Mouse (Mus musculus) forebrain, embryonic 15.5 days (tissue): ENCODE results near the gene Dusp1. TPM values are rescaled to one million over a fixed set of nuclear protein-coding genes. Genes with fewer than 3 reads are reported as not detected.

Experiments used
- ATAC-seq: fragments of 200-750 bp; cut with Nextera tagmentation; replicated peaks from 2 replicates; pipeline ENCODE4 v1.8.0; 2017; ENCODE audit warnings: mild to moderate bottlenecking, moderate TSS enrichment, moderate library complexity
- H3K27ac ChIP-seq: fragments of 300-500 bp; sonication (generic); replicated peaks from 2 replicates; pipeline ENCODE4 v1.5.1; 2015; ENCODE audit warnings: mild to moderate bottlenecking, inconsistent platforms
- H3K27me3 ChIP-seq: fragments of 300-500 bp; sonication (generic); 2 replicates; pipeline ENCODE4 v1.6.1; 2015; ENCODE audit warnings: inconsistent platforms
- H3K36me3 ChIP-seq: fragments of 300-500 bp; sonication (generic); 2 replicates; pipeline ENCODE4 v1.6.1; 2015; ENCODE audit warnings: mild to moderate bottlenecking, inconsistent platforms
- H3K4me1 ChIP-seq: fragments of 300-500 bp; sonication (generic); 2 replicates; pipeline ENCODE4 v1.6.1; 2015; ENCODE audit warnings: inconsistent platforms
- H3K4me2 ChIP-seq: fragments of 300-500 bp; sonication (generic); replicated peaks from 2 replicates; pipeline ENCODE4 v1.6.1; 2015; ENCODE audit warnings: mild to moderate bottlenecking, inconsistent platforms
- H3K4me3 ChIP-seq: fragments of 300-500 bp; sonication (generic); 2 replicates; pipeline ENCODE4 v1.5.1; 2015; ENCODE audit warnings: mild to moderate bottlenecking, inconsistent platforms
- H3K9ac ChIP-seq: fragments of 300-500 bp; sonication (generic); replicated peaks from 2 replicates; pipeline ENCODE4 v1.6.1; 2015; ENCODE audit warnings: mild to moderate bottlenecking, inconsistent platforms
- H3K9me3 ChIP-seq: fragments of 300-500 bp; sonication (generic); 2 replicates; pipeline ENCODE4 v1.6.1; 2016; ENCODE audit warnings: inconsistent platforms
- WGBS: fragments of 180-500 bp; shearing (Covaris S2); methylation state at CpG from one replicate; pipeline ENCODE4 v1.1.7; 2015; ENCODE audit warnings: mixed read lengths; 5-methylcytosine and 5-hydroxymethylcytosine counted together
- polyA plus RNA-seq: library from polyadenylated mRNA; unstranded; fragments of >200 nt; fragmentation: Nextera tagmentation; extraction: Ambion mirVana; gene quantifications from 2 replicates; pipeline ENCODE4 v1.2.1, GENCODE M21; 2015

Gene Dusp1
- polyA plus RNA-seq, 1 experiment from 2014 or later, result 46.3 TPM

GRCm38 (mm10) chr17:26551104-26551503 is 10.8 kb downstream of the Dusp1 start:
- H3K4me1 ChIP-seq, result no peaks in the 10 kb centered on the region
- no peaks in the 10 kb centered on the region for H3K27me3 ChIP-seq
- WGBS, result 87% methylated on average over 6 of the region's 6 CpGs
- no peaks in the 10 kb centered on the region for H3K9me3 ChIP-seq
- H3K9ac ChIP-seq, result no peak overlapping the region
- no peak for ATAC-seq
- no peak overlapping the region for H3K4me3 ChIP-seq
- no peak overlapping the region for H3K4me2 ChIP-seq
- no peak overlapping the region for H3K27ac ChIP-seq
- H3K36me3 ChIP-seq, result no peaks in the 10 kb centered on the region

- no peak for ATAC-seq
- no peak overlapping the region for H3K4me3 ChIP-seq
- no peaks in the 10 kb centered on the region for H3K27me3 ChIP-seq
- no peak overlapping the region for H3K4me2 ChIP-seq
- 10% methylated on average over 12 of the region's 12 CpGs for WGBS
- no peak overlapping the region for H3K27ac ChIP-seq
- H3K9me3 ChIP-seq, result no peaks in the 10 kb centered on the region
- no peaks in the 10 kb centered on the region for H3K4me1 ChIP-seq
- no peaks in the 10 kb centered on the region for H3K36me3 ChIP-seq
- no peak overlapping the region for H3K9ac ChIP-seq
Observed at GRCm38 (mm10) chr17:26549148-26549809, 12.6 kb downstream of the Dusp1 start.

- no peak for ATAC-seq
- no peak overlapping the region for H3K4me3 ChIP-seq
- no peak overlapping the region for H3K9ac ChIP-seq
- 8% methylated on average over 4 of the region's 5 CpGs for WGBS
- H3K9me3 ChIP-seq, result no peaks in the 10 kb centered on the region
- no peaks in the 10 kb centered on the region for H3K4me1 ChIP-seq
- no peak overlapping the region for H3K27ac ChIP-seq
- H3K36me3 ChIP-seq, result no peaks in the 10 kb centered on the region
- no peak overlapping the region for H3K4me2 ChIP-seq
- no peaks in the 10 kb centered on the region for H3K27me3 ChIP-seq
Observed at GRCm38 (mm10) chr17:26548566-26548965, 13.4 kb downstream of the Dusp1 start.

GRCm38 (mm10) chr17:26547771-26548170 is 14.2 kb downstream of the Dusp1 start:
- no peak for ATAC-seq
- Histone ChIP-seq H3K27me3 (no peaks in the 10 kb centered on the region), H3K36me3 (no peaks in the 10 kb centered on the region), H3K9ac (no peak overlapping the region), H3K27ac (no peak overlapping the region), H3K4me1 (no peaks in the 10 kb centered on the region), H3K9me3 (no peaks in the 10 kb centered on the region), H3K4me2 (no peak overlapping the region), H3K4me3 (no peak overlapping the region)
- WGBS, result 30% methylated on average over 7 of the region's 7 CpGs

GRCm38 (mm10) chr17:26544319-26544963 is 17.5 kb downstream of the Dusp1 start:
- Histone ChIP-seq H3K9me3 (no peaks in the 10 kb centered on the region), H3K4me2 (no peak overlapping the region), H3K9ac (no peak overlapping the region), H3K27ac (no peak overlapping the region), H3K4me3 (no peak overlapping the region), H3K36me3 (no peaks in the 10 kb centered on the region), H3K27me3 (no peaks in the 10 kb centered on the region), H3K4me1 (no peaks in the 10 kb centered on the region)
- 77% methylated on average over 8 of the region's 8 CpGs for WGBS
- ATAC-seq, result no peak

- no peak for ATAC-seq
- H3K4me2 ChIP-seq, result no peak overlapping the region
- H3K4me3 ChIP-seq, result no peak overlapping the region
- 82% methylated on average over 5 of the region's 5 CpGs for WGBS
- no peaks in the 10 kb centered on the region for H3K36me3 ChIP-seq
- no peak overlapping the region for H3K9ac ChIP-seq
- H3K9me3 ChIP-seq, result no peaks in the 10 kb centered on the region
- H3K4me1 ChIP-seq, result no peaks in the 10 kb centered on the region
- H3K27me3 ChIP-seq, result no peaks in the 10 kb centered on the region
- no peak overlapping the region for H3K27ac ChIP-seq
Observed at GRCm38 (mm10) chr17:26540083-26540482, 21.8 kb downstream of the Dusp1 start.

- H3K4me1 ChIP-seq, result no peaks in the 10 kb centered on the region
- H3K36me3 ChIP-seq, result no peaks in the 10 kb centered on the region
- no peaks in the 10 kb centered on the region for H3K9me3 ChIP-seq
- ATAC-seq, result no peak
- H3K27ac ChIP-seq, result no peak overlapping the region
- WGBS, result 37% methylated on average over 6 of the region's 6 CpGs
- H3K27me3 ChIP-seq, result no peaks in the 10 kb centered on the region
- H3K4me2 ChIP-seq, result no peak overlapping the region
- H3K4me3 ChIP-seq, result no peak overlapping the region
- no peak overlapping the region for H3K9ac ChIP-seq
Observed at GRCm38 (mm10) chr17:26537722-26538471, 24.0 kb downstream of the Dusp1 start.

- H3K27ac ChIP-seq, result no peak overlapping the region
- no peaks in the 10 kb centered on the region for H3K9me3 ChIP-seq
- H3K36me3 ChIP-seq, result no peaks in the 10 kb centered on the region
- no peak overlapping the region for H3K9ac ChIP-seq
- H3K4me1 ChIP-seq, result no peaks in the 10 kb centered on the region
- H3K4me2 ChIP-seq, result no peak overlapping the region
- 88% methylated on average over 7 of the region's 7 CpGs for WGBS
- no peaks in the 10 kb centered on the region for H3K27me3 ChIP-seq
- no peak overlapping the region for H3K4me3 ChIP-seq
- ATAC-seq, result no peak
Observed at GRCm38 (mm10) chr17:26535251-26536136, 26.4 kb downstream of the Dusp1 start.

GRCm38 (mm10) chr17:26534695-26535094 is 27.2 kb downstream of the Dusp1 start:
- no peaks in the 10 kb centered on the region for H3K4me1 ChIP-seq
- H3K27ac ChIP-seq, result no peak overlapping the region
- H3K9me3 ChIP-seq, result no peaks in the 10 kb centered on the region
- H3K4me2 ChIP-seq, result no peak overlapping the region
- no peaks in the 10 kb centered on the region for H3K27me3 ChIP-seq
- no peak overlapping the region for H3K4me3 ChIP-seq
- H3K9ac ChIP-seq, result no peak overlapping the region
- ATAC-seq, result no peak
- WGBS, result 85% methylated on average over 5 of the region's 5 CpGs
- H3K36me3 ChIP-seq, result no peaks in the 10 kb centered on the region

GRCm38 (mm10) chr17:26533871-26534372 is 28.0 kb downstream of the Dusp1 start:
- Histone ChIP-seq H3K27me3 (no peaks in the 10 kb centered on the region), H3K4me3 (no peak overlapping the region), H3K9me3 (no peaks in the 10 kb centered on the region), H3K9ac (no peak overlapping the region), H3K36me3 (no peaks in the 10 kb centered on the region), H3K27ac (no peak overlapping the region), H3K4me1 (no peaks in the 10 kb centered on the region), H3K4me2 (no peak overlapping the region)
- no peak for ATAC-seq
- WGBS, result 81% methylated on average over 5 of the region's 5 CpGs

- Histone ChIP-seq H3K9me3 (no peaks in the 10 kb centered on the region), H3K27me3 (no peaks in the 10 kb centered on the region), H3K4me2 (no peak overlapping the region), H3K27ac (no peak overlapping the region), H3K9ac (no peak overlapping the region), H3K4me3 (no peak overlapping the region), H3K36me3 (no peaks in the 10 kb centered on the region), H3K4me1 (no peaks in the 10 kb centered on the region)
- 66% methylated on average over 4 of the region's 4 CpGs for WGBS
- no peak for ATAC-seq
Observed at GRCm38 (mm10) chr17:26532476-26533045, 29.4 kb downstream of the Dusp1 start.
